Mouse (Mus musculus): Measurements from ENCODE around the gene Ptprd.

DNA sequence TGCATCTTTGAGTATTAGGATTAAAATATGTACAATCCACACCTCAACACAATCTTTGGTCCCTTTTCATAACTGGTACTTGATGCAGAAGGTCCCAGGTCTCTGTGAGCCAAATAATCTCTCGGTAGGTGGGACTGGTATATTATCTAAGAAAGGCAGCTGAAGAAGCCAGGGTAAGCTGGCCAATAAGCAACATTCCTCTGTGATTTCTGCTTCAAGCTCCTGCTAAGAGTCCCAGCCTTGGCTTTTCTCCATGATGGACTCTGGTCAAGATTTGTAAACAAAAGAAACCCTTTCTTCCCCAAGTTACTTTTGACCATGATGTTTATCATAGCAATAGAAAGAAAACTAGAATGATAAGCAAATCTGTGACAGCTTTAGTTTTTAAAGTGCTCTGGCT is 2012.4 kb downstream of the Ptprd start:
- TF ChIP-seq GATA1 (IDR thresholded peaks at IDR 0.05; ENCODE audit: borderline replicate concordance, low read length) (no peak), FLI1 (IDR thresholded peaks at IDR 0.05; ENCODE audit: low read length) (no peak)
